Mouse (Mus musculus): ENCODE results near the gene Pgpep1. TPM values are rescaled to one million over a fixed set of nuclear protein-coding genes. Genes with fewer than 3 reads are reported as not detected.
A peak's percentile ranks its signal among the peaks of the same experiment; 100 is the strongest.

The Pgpep1 gene
- polyA plus RNA-seq, 1 experiment from 2014 or later, result 50.5 TPM

GRCm38 (mm10) chr8:70687576-70687975 lies 27.4 kb upstream of the Pgpep1 start:
- no peak for ATAC-seq (ENCODE audit: insufficient number of reproducible peaks, insufficient read depth, low FRiP score, low TSS enrichment, low read depth)
- 86% methylated on average over 8 of the region's 8 CpGs for WGBS

GRCm38 (mm10) chr8:70684291-70684690 lies 24.1 kb upstream of the Pgpep1 start:
- ATAC-seq (ENCODE audit: insufficient number of reproducible peaks, insufficient read depth, low FRiP score, low TSS enrichment, low read depth), result no peak
- Histone ChIP-seq H3K4me2 (no peak overlapping the region), H3K27me3 (no peaks in the 10 kb centered on the region), H3K4me1 (peaks cover 15% of the 10 kb centered on the region), H3K9ac (no peak overlapping the region), H3K27ac (no peak overlapping the region), H3K4me3 (no peak overlapping the region), H3K36me3 (peaks cover 10% of the 10 kb centered on the region), H3K9me3 (no peaks in the 10 kb centered on the region)
- 54% methylated on average over 7 of the region's 7 CpGs for WGBS

More at GRCm38 (mm10) chr8:70687576-70687975, 27.4 kb upstream of the Pgpep1 start:
- no peak overlapping the region for H3K27ac ChIP-seq
- H3K27me3 ChIP-seq, result no peaks in the 10 kb centered on the region
- no peaks in the 10 kb centered on the region for H3K36me3 ChIP-seq
- H3K9ac ChIP-seq, result no peak overlapping the region
- peaks cover 27% of the 10 kb centered on the region for H3K4me1 ChIP-seq
- no peak overlapping the region for H3K4me3 ChIP-seq
- H3K9me3 ChIP-seq, result no peaks in the 10 kb centered on the region
- H3K4me2 ChIP-seq, result no peak overlapping the region

- Histone ChIP-seq H3K27me3 (no peaks in the 10 kb centered on the region), H3K4me2 (peak overlapping the region; percentile 53), H3K9ac (peak overlapping the region; percentile 63), H3K36me3 (peaks cover 26% of the 10 kb centered on the region), H3K27ac (0 out of 2 replicates have a peak overlapping the region, but pooled peaks have one; percentile 40), H3K4me1 (peaks cover 15% of the 10 kb centered on the region), H3K9me3 (no peaks in the 10 kb centered on the region), H3K4me3 (no peak overlapping the region)
- ATAC-seq (ENCODE audit: insufficient number of reproducible peaks, insufficient read depth, low FRiP score, low TSS enrichment, low read depth), result no peak
- WGBS, result 58% methylated on average over 3 of the region's 3 CpGs
These were observed 22.5 kb upstream of the Pgpep1 start for GRCm38 (mm10) chr8:70682692-70683091.

GRCm38 (mm10) chr8:70682193-70682592 lies 22.0 kb upstream of the Pgpep1 start:
- H3K36me3 ChIP-seq, result peaks cover 31% of the 10 kb centered on the region
- WGBS, result 7% methylated on average over 19 of the region's 19 CpGs
- H3K9ac ChIP-seq, result peak overlapping the region; percentile 63
- H3K4me2 ChIP-seq, result peak overlapping the region; percentile 53
- 0 out of 2 replicates have a peak, but pooled peaks have one; percentile 28 for ATAC-seq (ENCODE audit: insufficient number of reproducible peaks, insufficient read depth, low FRiP score, low TSS enrichment, low read depth)
- no peaks in the 10 kb centered on the region for H3K27me3 ChIP-seq
- H3K27ac ChIP-seq, result peak overlapping the region; percentile 40; the same call in 1 of the 2 replicates
- H3K9me3 ChIP-seq, result no peaks in the 10 kb centered on the region
- H3K4me3 ChIP-seq, result peak overlapping the region; percentile 23
- H3K4me1 ChIP-seq, result peaks cover 15% of the 10 kb centered on the region

GRCm38 (mm10) chr8:70681410-70681809 lies 21.2 kb upstream of the Pgpep1 start:
- H3K27me3 ChIP-seq, result no peaks in the 10 kb centered on the region
- H3K9ac ChIP-seq, result no peak overlapping the region
- H3K27ac ChIP-seq, result 0 out of 2 replicates have a peak overlapping the region, but pooled peaks have one; percentile 40
- no peak for ATAC-seq (ENCODE audit: insufficient number of reproducible peaks, insufficient read depth, low FRiP score, low TSS enrichment, low read depth)
- H3K4me3 ChIP-seq, result no peak overlapping the region
- no peak overlapping the region for H3K4me2 ChIP-seq
- peaks cover 36% of the 10 kb centered on the region for H3K36me3 ChIP-seq
- H3K9me3 ChIP-seq, result no peaks in the 10 kb centered on the region
- 52% methylated on average over 3 of the region's 3 CpGs for WGBS
- peaks cover 15% of the 10 kb centered on the region for H3K4me1 ChIP-seq

GRCm38 (mm10) chr8:70680039-70680438 lies 19.9 kb upstream of the Pgpep1 start:
- H3K27ac ChIP-seq, result no peak overlapping the region
- WGBS, result 85% methylated on average over 3 of the region's 3 CpGs
- H3K9me3 ChIP-seq, result no peaks in the 10 kb centered on the region
- H3K4me3 ChIP-seq, result no peak overlapping the region
- ATAC-seq (ENCODE audit: insufficient number of reproducible peaks, insufficient read depth, low FRiP score, low TSS enrichment, low read depth), result no peak
- H3K4me1 ChIP-seq, result peaks cover 15% of the 10 kb centered on the region
- no peak overlapping the region for H3K4me2 ChIP-seq
- peaks cover 41% of the 10 kb centered on the region for H3K36me3 ChIP-seq
- H3K27me3 ChIP-seq, result no peaks in the 10 kb centered on the region
- H3K9ac ChIP-seq, result no peak overlapping the region

- Histone ChIP-seq H3K4me3 (no peak overlapping the region), H3K27ac (no peak overlapping the region), H3K36me3 (peaks cover 41% of the 10 kb centered on the region), H3K4me1 (peaks cover 21% of the 10 kb centered on the region), H3K27me3 (no peaks in the 10 kb centered on the region), H3K9me3 (no peaks in the 10 kb centered on the region), H3K9ac (no peak overlapping the region), H3K4me2 (no peak overlapping the region)
- 95% methylated on average over 4 of the region's 4 CpGs for WGBS
- ATAC-seq (ENCODE audit: insufficient number of reproducible peaks, insufficient read depth, low FRiP score, low TSS enrichment, low read depth), result no peak
These were observed 19.2 kb upstream of the Pgpep1 start for GRCm38 (mm10) chr8:70679404-70679803.

GRCm38 (mm10) chr8:70678679-70679078 lies 18.5 kb upstream of the Pgpep1 start:
- Histone ChIP-seq H3K27ac (no peak overlapping the region; the same call in 1 of the 2 replicates), H3K9me3 (no peaks in the 10 kb centered on the region), H3K36me3 (peaks cover 41% of the 10 kb centered on the region), H3K4me2 (no peak overlapping the region), H3K27me3 (no peaks in the 10 kb centered on the region), H3K4me3 (no peak overlapping the region), H3K4me1 (peaks cover 27% of the 10 kb centered on the region), H3K9ac (no peak overlapping the region)
- ATAC-seq (ENCODE audit: insufficient number of reproducible peaks, insufficient read depth, low FRiP score, low TSS enrichment, low read depth), result no peak

GRCm38 (mm10) chr8:70677451-70678080 lies 17.4 kb upstream of the Pgpep1 start:
- ATAC-seq (ENCODE audit: insufficient number of reproducible peaks, insufficient read depth, low FRiP score, low TSS enrichment, low read depth), result no peak
- Histone ChIP-seq H3K27ac (no peak overlapping the region), H3K27me3 (no peaks in the 10 kb centered on the region), H3K4me2 (no peak overlapping the region), H3K9ac (0 out of 2 replicates have a peak overlapping the region, but pooled peaks have one; percentile 33), H3K36me3 (peaks cover 41% of the 10 kb centered on the region), H3K9me3 (no peaks in the 10 kb centered on the region), H3K4me3 (no peak overlapping the region), H3K4me1 (peaks cover 28% of the 10 kb centered on the region)
- 92% methylated on average over 15 of the region's 15 CpGs for WGBS

GRCm38 (mm10) chr8:70675336-70675735 lies 15.1 kb upstream of the Pgpep1 start:
- WGBS, result 80% methylated on average over 1 of the region's 1 CpGs
- Histone ChIP-seq H3K4me2 (no peak overlapping the region), H3K36me3 (peaks cover 41% of the 10 kb centered on the region), H3K9me3 (no peaks in the 10 kb centered on the region), H3K4me1 (peaks cover 18% of the 10 kb centered on the region), H3K4me3 (no peak overlapping the region), H3K27me3 (no peaks in the 10 kb centered on the region), H3K9ac (no peak overlapping the region), H3K27ac (no peak overlapping the region)
- no peak for ATAC-seq (ENCODE audit: insufficient number of reproducible peaks, insufficient read depth, low FRiP score, low TSS enrichment, low read depth)

GRCm38 (mm10) chr8:70674716-70675115 lies 14.5 kb upstream of the Pgpep1 start:
- 63% methylated on average over 4 of the region's 4 CpGs for WGBS
- ATAC-seq (ENCODE audit: insufficient number of reproducible peaks, insufficient read depth, low FRiP score, low TSS enrichment, low read depth), result no peak
- Histone ChIP-seq H3K4me2 (peak overlapping the region; percentile 68; the same call in 1 of the 2 replicates), H3K9me3 (no peaks in the 10 kb centered on the region), H3K4me3 (no peak overlapping the region), H3K27ac (no peak overlapping the region), H3K36me3 (peaks cover 35% of the 10 kb centered on the region), H3K27me3 (no peaks in the 10 kb centered on the region), H3K9ac (peak overlapping the region; percentile 80; the same call in 1 of the 2 replicates), H3K4me1 (peaks cover 18% of the 10 kb centered on the region)

GRCm38 (mm10) chr8:70674109-70674508 lies 13.9 kb upstream of the Pgpep1 start:
- no peak for ATAC-seq (ENCODE audit: insufficient number of reproducible peaks, insufficient read depth, low FRiP score, low TSS enrichment, low read depth)
- Histone ChIP-seq H3K36me3 (peaks cover 29% of the 10 kb centered on the region), H3K27me3 (no peaks in the 10 kb centered on the region), H3K9ac (peak overlapping the region; percentile 80), H3K4me2 (peak overlapping the region; percentile 68), H3K27ac (peak overlapping the region; percentile 95), H3K9me3 (no peaks in the 10 kb centered on the region), H3K4me3 (peak overlapping the region; percentile 68), H3K4me1 (peaks cover 18% of the 10 kb centered on the region)
- WGBS, result 86% methylated on average over 3 of the region's 3 CpGs

Measured in embryonic facial prominence, embryonic 13.5 days (tissue).